Mouse (Mus musculus) right cerebral cortex, adult 18-20 months (tissue): ENCODE measurements at regions not wholly inside any gene's neighbourhood (a gene's known extent, or its start where the extent isn't known, plus 50 kb on each side); places are given as distances from the start of the nearest gene placed in this dataset.

Source experiments
- DNase-seq: peaks from one replicate; pipeline ENCODE4 v3.0.0; 2022; ENCODE audit warnings: mixed read lengths

GRCm38 (mm10) chr3:41353021-41353420 lies 202.5 kb upstream of the Jade1 start:
- no peak for DNase-seq

GRCm38 (mm10) chr3:41351786-41352185 lies 203.7 kb upstream of the Jade1 start:
- DNase-seq: no peak

GRCm38 (mm10) chr3:41351091-41351685 lies 204.3 kb upstream of the Jade1 start:
- no peak for DNase-seq

DNA sequence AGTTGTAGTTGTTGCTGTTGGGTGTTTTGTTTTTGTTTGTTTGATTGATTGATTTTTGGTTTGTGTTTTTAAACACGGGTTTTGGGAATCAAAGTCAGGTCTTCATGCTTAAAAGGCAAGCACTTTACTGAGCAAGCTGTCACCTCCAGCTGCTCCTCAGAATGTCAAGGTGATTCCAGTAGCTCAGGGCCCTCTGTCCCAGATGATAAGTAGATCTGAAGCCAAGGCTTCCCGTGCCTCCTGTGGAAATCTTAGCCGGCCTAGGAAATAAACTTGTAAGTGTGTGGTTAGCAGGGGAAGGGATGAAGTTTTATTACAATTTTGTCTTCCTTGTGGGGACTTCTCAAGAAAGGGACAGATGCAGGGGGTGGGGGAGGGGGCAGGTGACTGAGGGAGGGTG lies 205.2 kb upstream of the Jade1 start:
- no peak for DNase-seq

DNA sequence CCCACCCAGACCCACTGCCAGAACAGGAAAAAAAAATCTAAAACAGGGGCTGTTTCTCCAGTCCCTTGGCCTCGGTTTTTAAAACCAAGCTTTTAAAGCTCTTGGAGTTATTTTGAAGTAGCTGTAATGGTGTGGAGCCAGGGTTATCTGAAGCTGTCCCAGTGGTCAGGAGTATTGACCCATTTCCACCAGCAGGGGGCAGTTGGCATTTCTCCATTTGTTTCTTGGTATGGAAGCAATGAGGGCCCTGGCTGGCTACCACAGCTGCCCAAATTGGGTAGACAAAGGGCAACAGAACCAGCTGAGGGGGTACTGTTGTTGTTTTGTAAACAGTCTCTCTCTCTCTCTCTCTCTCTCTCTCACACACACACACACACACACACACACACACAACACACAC lies 206.7 kb upstream of the Jade1 start:
- peak; percentile 14 for DNase-seq

GRCm38 (mm10) chr3:41346863-41347262 lies 208.7 kb upstream of the Jade1 start:
- DNase-seq: no peak

- DNase-seq: no peak
These were observed 212.1 kb upstream of the Jade1 start for GRCm38 (mm10) chr3:41343431-41343830.

DNA sequence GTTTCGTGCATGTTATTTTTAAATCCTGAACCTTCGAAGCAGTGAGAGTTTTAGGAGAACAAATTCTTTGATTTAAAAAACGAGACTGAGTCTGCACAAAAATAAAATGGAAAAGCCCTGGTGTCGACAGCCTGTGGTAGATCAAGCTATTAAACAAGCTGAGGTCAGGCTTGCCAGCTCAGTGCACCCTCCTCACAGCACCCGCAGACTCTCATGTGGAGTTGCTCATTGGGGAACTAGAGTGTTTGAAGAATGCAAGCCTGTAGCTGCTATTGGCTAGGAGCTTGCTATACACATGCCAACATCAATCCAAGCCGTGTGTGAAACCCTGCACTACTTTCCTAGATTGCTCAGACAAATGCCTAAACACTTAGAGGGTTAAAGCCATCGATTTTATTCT lies 223.1 kb upstream of the Jade1 start:
- DNase-seq: no peak

GRCm38 (mm10) chr3:41330356-41330755 lies 225.2 kb upstream of the Jade1 start:
- DNase-seq: no peak

- DNase-seq: no peak
These were observed 226.7 kb upstream of the Jade1 start for GRCm38 (mm10) chr3:41328828-41329227.

GRCm38 (mm10) chr3:41326211-41327104 lies 229.1 kb upstream of the Jade1 start:
- DNase-seq: no peak

DNA sequence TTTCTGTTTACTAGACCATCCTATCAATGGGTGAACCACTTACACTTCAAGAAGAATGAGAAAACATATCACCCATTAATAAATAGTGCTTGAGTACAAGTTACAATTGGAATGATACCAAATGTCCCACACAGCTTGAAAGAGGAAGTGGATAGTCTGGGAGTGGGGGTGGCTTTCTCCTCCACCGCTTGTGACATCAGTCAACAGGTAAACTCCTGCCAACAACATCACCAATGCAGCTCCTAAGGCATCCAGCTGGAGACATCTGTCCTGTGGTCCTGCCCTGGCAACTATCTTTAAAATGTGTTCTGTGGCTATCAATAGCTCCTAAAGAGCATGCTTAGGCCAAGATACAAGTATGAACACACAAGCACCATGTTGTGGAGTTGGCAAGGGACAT lies 233.7 kb upstream of the Jade1 start:
- DNase-seq: no peak

GRCm38 (mm10) chr3:41319214-41319856 lies 236.2 kb upstream of the Jade1 start:
- no peak for DNase-seq

GRCm38 (mm10) chr3:41318232-41319131 lies 235.6 kb upstream of the Pgrmc2 start:
- peak; percentile 8 for DNase-seq

DNA sequence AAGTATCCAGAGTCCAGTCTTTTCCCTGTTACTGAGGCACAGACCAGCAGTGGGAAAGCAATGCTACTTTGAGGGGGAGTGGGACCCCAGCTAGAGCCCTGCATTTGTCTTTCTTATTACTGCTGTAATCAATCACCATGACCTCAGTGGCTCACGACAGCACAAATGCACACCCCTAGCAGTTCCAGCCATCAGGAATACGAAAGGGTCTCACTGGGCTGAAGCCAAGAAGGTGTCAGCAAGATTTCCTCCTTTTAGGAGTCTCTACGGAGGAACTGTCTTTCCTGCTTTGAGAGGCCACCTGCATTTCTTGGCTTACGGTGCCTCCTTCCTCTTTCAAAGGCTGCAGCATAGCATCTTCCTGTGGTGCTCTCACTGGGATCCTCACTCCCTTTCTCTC lies 234.3 kb upstream of the Pgrmc2 start:
- no peak for DNase-seq

GRCm38 (mm10) chr3:41312492-41312891 lies 229.6 kb upstream of the Pgrmc2 start:
- no peak for DNase-seq

- DNase-seq: no peak
These were observed 224.7 kb upstream of the Pgrmc2 start for GRCm38 (mm10) chr3:41307400-41308028.

GRCm38 (mm10) chr3:41302805-41303204 lies 220.0 kb upstream of the Pgrmc2 start:
- DNase-seq: no peak

DNA sequence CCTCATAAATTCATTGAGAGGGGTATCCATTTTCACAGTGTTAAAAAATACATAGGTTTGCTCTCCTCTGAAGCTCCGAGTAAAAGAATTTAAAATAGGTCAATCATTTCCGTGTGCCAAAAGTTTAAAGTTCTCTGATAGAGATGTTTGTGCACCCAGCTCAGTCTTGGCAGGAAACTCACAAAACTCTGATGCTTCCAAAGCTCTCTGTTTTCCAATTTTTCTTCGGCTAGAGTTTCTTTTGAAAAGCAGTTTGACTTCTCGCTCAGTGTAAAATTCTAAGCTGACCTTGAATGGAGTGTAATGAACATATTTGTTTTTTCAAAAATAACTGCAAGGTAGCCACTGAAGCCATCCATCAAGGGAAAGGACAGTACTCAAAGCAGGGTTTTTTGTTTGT lies 215.9 kb upstream of the Pgrmc2 start:
- DNase-seq: no peak

- no peak for DNase-seq
These were observed 213.4 kb upstream of the Pgrmc2 start for GRCm38 (mm10) chr3:41296152-41296809.

GRCm38 (mm10) chr3:41295150-41295549 lies 212.3 kb upstream of the Pgrmc2 start:
- peak; percentile 16 for DNase-seq
